Mouse (Mus musculus): Measurements from ENCODE around the gene Trim65. TPM values are rescaled to one million over a fixed set of nuclear protein-coding genes. Genes with fewer than 3 reads are reported as not detected.

The Trim65 gene
- polyA plus RNA-seq, 1 experiment from 2014 or later: 3.6 TPM

- Histone ChIP-seq H3K4me3 (peak overlapping the region; percentile 53), H3K27me3 (ENCODE audit: insufficient read depth, poor library complexity, severe bottlenecking) (no peaks in the 10 kb centered on the region), H3K27ac (peak overlapping the region; percentile 86), H3K9me3 (no peaks in the 10 kb centered on the region), H3K36me3 (peaks cover 33% of the 10 kb centered on the region), H3K4me1 (peaks cover 76% of the 10 kb centered on the region)
- DNase-seq (ENCODE audit: low spot score): no peak
- WGBS: 48% methylated on average over 7 of the region's 7 CpGs
Measured at GRCm38 (mm10) chr11:116076836-116077235, 54.1 kb downstream of the Trim65 start.

- 57% methylated on average over 7 of the region's 7 CpGs for WGBS
Measured at GRCm38 (mm10) chr11:116076266-116076540, 54.7 kb downstream of the Trim65 start.

GRCm38 (mm10) chr11:116075539-116076265, 55.2 kb downstream of the Trim65 start:
- peaks cover 77% of the 10 kb centered on the region for H3K4me1 ChIP-seq
- H3K9me3 ChIP-seq: no peaks in the 10 kb centered on the region
- DNase-seq (ENCODE audit: low spot score): no peak
- H3K36me3 ChIP-seq: peaks cover 22% of the 10 kb centered on the region
- no peaks in the 10 kb centered on the region for H3K27me3 ChIP-seq (ENCODE audit: insufficient read depth, poor library complexity, severe bottlenecking)
- H3K4me3 ChIP-seq: peak overlapping the region; percentile 53; the same call in 1 of the 2 replicates
- peak overlapping the region; percentile 86 for H3K27ac ChIP-seq
- WGBS: 29% methylated on average over 20 of the region's 20 CpGs

More at GRCm38 (mm10) chr11:116076266-116076540, 54.7 kb downstream of the Trim65 start:
- Histone ChIP-seq H3K27me3 (ENCODE audit: insufficient read depth, poor library complexity, severe bottlenecking) (no peaks in the 10 kb centered on the region), H3K36me3 (peaks cover 27% of the 10 kb centered on the region), H3K4me3 (peak overlapping the region; percentile 53; the same call in 1 of the 2 replicates), H3K4me1 (peaks cover 77% of the 10 kb centered on the region), H3K9me3 (no peaks in the 10 kb centered on the region), H3K27ac (peak overlapping the region; percentile 86)
- DNase-seq (ENCODE audit: low spot score): no peak

- H3K27me3 ChIP-seq (ENCODE audit: insufficient read depth, poor library complexity, severe bottlenecking): no peaks in the 10 kb centered on the region
- H3K4me3 ChIP-seq: no peak overlapping the region
- H3K27ac ChIP-seq: peak overlapping the region; percentile 57; the same call in 1 of the 2 replicates
- H3K4me1 ChIP-seq: peaks cover 74% of the 10 kb centered on the region
- H3K36me3 ChIP-seq: peaks cover 10% of the 10 kb centered on the region
- H3K9me3 ChIP-seq: no peaks in the 10 kb centered on the region
- no peak for DNase-seq (ENCODE audit: low spot score)
- WGBS: 54% methylated on average over 7 of the region's 7 CpGs
Measured at GRCm38 (mm10) chr11:116074436-116074991, 56.4 kb downstream of the Trim65 start.

GRCm38 (mm10) chr11:116072608-116073007, 58.3 kb downstream of the Trim65 start:
- Histone ChIP-seq H3K36me3 (no peaks in the 10 kb centered on the region), H3K27me3 (ENCODE audit: insufficient read depth, poor library complexity, severe bottlenecking) (no peaks in the 10 kb centered on the region; the same call in 1 of the 2 replicates), H3K4me1 (peaks cover 55% of the 10 kb centered on the region), H3K27ac (no peak overlapping the region), H3K4me3 (no peak overlapping the region), H3K9me3 (no peaks in the 10 kb centered on the region)
- no peak for DNase-seq (ENCODE audit: low spot score)
- WGBS: 65% methylated on average over 3 of the region's 3 CpGs

Other genes with a start within 250 kb of the Trim65 start
- gene Smim5, start 231.2 kb downstream of the Trim65 start, polyA plus RNA-seq (2016; fragmentation: Nextera tagmentation; extraction: Ambion mirVana): 13.7 and 17.9 TPM in 2 replicates
- 1.6 and 1.7 TPM in 2 replicates for gene Smim6, start 219.1 kb downstream of the Trim65 start, polyA plus RNA-seq (2016; fragmentation: Nextera tagmentation; extraction: Ambion mirVana)
- 29.4 and 35.8 TPM in 2 replicates for gene Sap30bp, start 197.8 kb downstream of the Trim65 start, polyA plus RNA-seq (2016; fragmentation: Nextera tagmentation; extraction: Ambion mirVana)
- 20.4 and 22.3 TPM in 2 replicates for gene Recql5, start 197.7 kb downstream of the Trim65 start, polyA plus RNA-seq (2016; fragmentation: Nextera tagmentation; extraction: Ambion mirVana)
- gene Itgb4, start 156.4 kb downstream of the Trim65 start, polyA plus RNA-seq (2016; fragmentation: Nextera tagmentation; extraction: Ambion mirVana): 0.67 and 1.1 TPM in 2 replicates
- gene Galk1, start 118.4 kb downstream of the Trim65 start, polyA plus RNA-seq (2016; fragmentation: Nextera tagmentation; extraction: Ambion mirVana): 202 and 273 TPM in 2 replicates
- gene H3f3b, start 103.2 kb downstream of the Trim65 start, polyA plus RNA-seq (2016; fragmentation: Nextera tagmentation; extraction: Ambion mirVana): 684 and 1,078 TPM in 2 replicates
- 33.3 and 37.1 TPM in 2 replicates for gene Unk, start 100.8 kb downstream of the Trim65 start, polyA plus RNA-seq (2016; fragmentation: Nextera tagmentation; extraction: Ambion mirVana)
- 6.1 and 7.2 TPM in 2 replicates for gene Unc13d, start 53.2 kb downstream of the Trim65 start, polyA plus RNA-seq (2016; fragmentation: Nextera tagmentation; extraction: Ambion mirVana)
- 122 and 158 TPM in 2 replicates for gene Wbp2, start 44.1 kb downstream of the Trim65 start, polyA plus RNA-seq (2016; fragmentation: Nextera tagmentation; extraction: Ambion mirVana)
- gene Trim47, start 3.9 kb downstream of the Trim65 start, polyA plus RNA-seq (2016; fragmentation: Nextera tagmentation; extraction: Ambion mirVana): 25.9 and 38.7 TPM in 2 replicates
- gene Mrpl38, start 7.7 kb upstream of the Trim65 start, polyA plus RNA-seq (2016; fragmentation: Nextera tagmentation; extraction: Ambion mirVana): 112 and 127 TPM in 2 replicates
- 27.7 and 30.6 TPM in 2 replicates for gene Fbf1, start 37.0 kb upstream of the Trim65 start, polyA plus RNA-seq (2016; fragmentation: Nextera tagmentation; extraction: Ambion mirVana)
- gene Ten1, start 67.7 kb upstream of the Trim65 start, polyA plus RNA-seq (2016; fragmentation: Nextera tagmentation; extraction: Ambion mirVana): 87.6 and 99.5 TPM in 2 replicates
- 24.5 and 32.7 TPM in 2 replicates for gene Acox1, start 67.9 kb upstream of the Trim65 start, polyA plus RNA-seq (2016; fragmentation: Nextera tagmentation; extraction: Ambion mirVana)
- gene Evpl, start 106.9 kb upstream of the Trim65 start, polyA plus RNA-seq (2016; fragmentation: Nextera tagmentation; extraction: Ambion mirVana): 0.67 and 1.5 TPM in 2 replicates
- gene Srp68, start 143.1 kb upstream of the Trim65 start, polyA plus RNA-seq (2016; fragmentation: Nextera tagmentation; extraction: Ambion mirVana): 90.7 and 101 TPM in 2 replicates
- gene Galr2, start 149.8 kb upstream of the Trim65 start, polyA plus RNA-seq (2016; fragmentation: Nextera tagmentation; extraction: Ambion mirVana): 0.07 and 0.21 TPM in 2 replicates
- gene Exoc7, start 176.1 kb upstream of the Trim65 start, polyA plus RNA-seq (2016; fragmentation: Nextera tagmentation; extraction: Ambion mirVana): 48.7 and 56.4 TPM in 2 replicates
- 0.31 and 0.74 TPM in 2 replicates for gene Foxj1, start 204.3 kb upstream of the Trim65 start, polyA plus RNA-seq (2016; fragmentation: Nextera tagmentation; extraction: Ambion mirVana)